Mouse (Mus musculus) cerebellum, adult 9-10 months (tissue): ENCODE measurements around the gene Mis18bp1.
"Not testable (repeated sequence)": the region's sequence is repeated elsewhere in the genome, so short reads cannot be mapped to it uniquely, and the experiment has no call there.

ENCODE experiments used
- DNase-seq: peaks from one replicate; pipeline ENCODE4 v3.0.0; 2022

Gene Mis18bp1

GRCm38 (mm10) chr12:65172021-65172951, at the start of gene Mis18bp1:
Gene Mis18bp1, minus strand, starts transcription at chr12:65172604.
- DNase-seq = peak; percentile 91

GRCm38 (mm10) chr12:65216404-65216840, 44.0 kb upstream of the Mis18bp1 start:
- no peak for DNase-seq

- DNase-seq = no peak
These were observed 34.0 kb upstream of the Mis18bp1 start for GRCm38 (mm10) chr12:65206431-65206830.

- DNase-seq = peak; percentile 19
These were observed 29.4 kb upstream of the Mis18bp1 start for GRCm38 (mm10) chr12:65201812-65202211.

- DNase-seq = no peak
These were observed 21.7 kb upstream of the Mis18bp1 start for GRCm38 (mm10) chr12:65194003-65194530.

GRCm38 (mm10) chr12:65189213-65189612, 16.8 kb upstream of the Mis18bp1 start:
- no peak for DNase-seq

- no peak for DNase-seq
These were observed 15.0 kb upstream of the Mis18bp1 start for GRCm38 (mm10) chr12:65187365-65187764.

- no peak for DNase-seq
These were observed 1.3 kb upstream of the Mis18bp1 start for GRCm38 (mm10) chr12:65173736-65174135.

GRCm38 (mm10) chr12:65172959-65173358, 555 bp upstream of the Mis18bp1 start:
- DNase-seq = peak; percentile 75

GRCm38 (mm10) chr12:65136121-65136520, 36.3 kb downstream of the Mis18bp1 start:
- not testable (repeated sequence) for DNase-seq

GRCm38 (mm10) chr12:65119451-65119850, 53.0 kb downstream of the Mis18bp1 start:
- no peak for DNase-seq

- DNase-seq = no peak
These were observed 53.4 kb downstream of the Mis18bp1 start for GRCm38 (mm10) chr12:65118968-65119367.

- DNase-seq = not testable (repeated sequence)
These were observed 57.4 kb downstream of the Mis18bp1 start for GRCm38 (mm10) chr12:65114978-65115377.

GRCm38 (mm10) chr12:65113925-65114324, 58.5 kb downstream of the Mis18bp1 start:
- no peak for DNase-seq

GRCm38 (mm10) chr12:65112811-65113210, 59.6 kb downstream of the Mis18bp1 start:
- no peak for DNase-seq

GRCm38 (mm10) chr12:65111503-65111902, 60.9 kb downstream of the Mis18bp1 start:
- DNase-seq = no peak

GRCm38 (mm10) chr12:65108746-65109145, 63.7 kb downstream of the Mis18bp1 start:
- DNase-seq = no peak
